Mouse (Mus musculus): ENCODE measurements at regions not wholly inside any gene's neighbourhood (a gene's known extent, or its start where the extent isn't known, plus 50 kb on each side); places are given as distances from the start of the nearest gene placed in this dataset.

DNA sequence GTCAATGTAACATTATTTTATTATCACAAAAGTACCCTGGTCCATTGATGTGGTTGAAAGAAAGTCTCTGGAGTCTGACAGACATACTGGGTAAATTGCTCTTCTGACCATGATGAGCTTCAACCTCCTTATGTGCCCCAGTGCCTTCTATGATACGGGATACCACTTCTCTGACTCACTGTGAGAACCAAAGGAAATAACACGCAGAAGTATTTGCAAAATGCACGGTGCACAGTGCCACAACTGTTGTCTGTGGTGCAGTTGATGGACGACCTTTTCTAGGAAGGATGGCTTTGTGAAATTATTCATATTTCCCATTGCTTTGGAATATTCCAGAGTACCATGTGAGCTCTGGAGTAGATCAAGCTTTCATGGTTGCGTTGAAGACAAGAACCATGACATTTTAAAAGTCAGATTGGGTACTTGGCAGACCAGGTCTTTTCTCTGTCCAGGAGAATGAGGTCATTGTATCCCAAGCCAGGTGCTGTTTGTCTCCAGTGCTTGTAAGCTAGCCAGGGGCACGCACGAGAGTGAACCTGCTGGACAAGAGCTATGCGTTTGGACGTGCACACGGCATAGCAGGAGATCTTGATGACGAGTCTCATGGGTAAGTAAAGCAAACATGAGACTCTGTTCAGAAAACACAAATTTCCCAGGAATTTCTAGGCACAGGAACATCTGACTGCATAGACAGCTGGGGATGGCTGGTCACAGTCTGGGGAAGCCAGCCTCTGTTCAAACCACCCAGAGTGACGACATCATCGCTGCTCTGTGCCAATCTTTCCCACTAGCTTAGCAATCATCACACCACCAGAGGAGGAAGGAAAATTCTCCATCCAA, 74.0 kb upstream of the 1700024P04Rik start:
- in situ Hi-C loops (cut with MboI, MseI) = loop anchor here (5.0 kb wide), 1 partner anchor 101 kb away; no protein-coding TSS in a partner anchor

- in situ Hi-C loops (cut with MboI, MseI) = loop anchor here (5.0 kb wide), 1 partner anchor 100 kb away; no protein-coding TSS in a partner anchor
Measured at GRCm38 (mm10) chr13:99057696-99058095, 73.3 kb upstream of the 1700024P04Rik start.

GRCm38 (mm10) chr13:99057293-99057588, 72.9 kb upstream of the 1700024P04Rik start:
- in situ Hi-C loops (cut with MboI, MseI) = loop anchor here (5.0 kb wide), 1 partner anchor 100 kb away; no protein-coding TSS in a partner anchor

DNA sequence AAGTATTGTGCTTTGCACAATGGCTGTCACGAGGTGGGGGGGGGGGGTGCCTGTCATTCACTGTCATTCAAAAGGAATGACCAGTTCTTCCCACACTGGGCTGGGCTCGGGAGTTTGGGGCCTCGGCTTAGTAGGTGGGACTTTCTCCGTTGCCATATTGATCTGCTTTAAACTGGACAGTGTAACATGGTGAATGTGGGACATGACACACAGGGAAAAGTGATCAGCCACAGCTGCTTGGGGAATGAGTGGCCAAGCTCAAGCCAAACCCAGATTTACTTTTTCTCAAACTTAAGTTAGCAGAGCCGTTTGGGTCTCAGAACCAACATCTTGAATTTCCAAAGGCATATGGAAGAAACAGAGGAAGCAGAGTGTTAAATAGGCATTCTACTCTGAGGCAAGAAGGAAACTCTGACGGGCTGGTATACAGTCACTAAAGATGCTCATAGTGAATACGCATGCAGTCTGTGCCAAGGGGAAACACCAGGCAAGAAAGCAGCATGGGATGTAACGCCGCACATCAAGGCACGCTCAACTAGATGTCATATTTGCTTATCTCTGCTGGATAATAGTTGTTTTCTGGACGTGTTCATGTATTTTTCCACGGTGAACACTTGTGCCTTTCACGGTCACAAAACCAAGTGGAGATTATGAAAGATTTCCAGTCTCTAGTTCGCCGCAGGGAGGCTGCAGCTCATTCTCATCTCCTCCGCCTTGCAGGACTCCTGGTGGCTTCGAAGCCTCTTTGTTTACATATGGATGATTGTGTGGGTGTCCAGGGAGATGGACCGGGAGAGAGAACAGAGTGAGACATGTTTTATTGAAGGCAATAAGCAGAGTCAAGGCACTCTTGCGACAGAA, 72.3 kb upstream of the 1700024P04Rik start:
- in situ Hi-C loops (cut with MboI, MseI) = loop anchor here (5.0 kb wide), 1 partner anchor 99 kb away; no protein-coding TSS in a partner anchor

- in situ Hi-C loops (cut with MboI, MseI) = loop anchor here (5.0 kb wide), 1 partner anchor 98 kb away; no protein-coding TSS in a partner anchor
Measured at GRCm38 (mm10) chr13:99055609-99056321, 71.4 kb upstream of the 1700024P04Rik start.

DNA sequence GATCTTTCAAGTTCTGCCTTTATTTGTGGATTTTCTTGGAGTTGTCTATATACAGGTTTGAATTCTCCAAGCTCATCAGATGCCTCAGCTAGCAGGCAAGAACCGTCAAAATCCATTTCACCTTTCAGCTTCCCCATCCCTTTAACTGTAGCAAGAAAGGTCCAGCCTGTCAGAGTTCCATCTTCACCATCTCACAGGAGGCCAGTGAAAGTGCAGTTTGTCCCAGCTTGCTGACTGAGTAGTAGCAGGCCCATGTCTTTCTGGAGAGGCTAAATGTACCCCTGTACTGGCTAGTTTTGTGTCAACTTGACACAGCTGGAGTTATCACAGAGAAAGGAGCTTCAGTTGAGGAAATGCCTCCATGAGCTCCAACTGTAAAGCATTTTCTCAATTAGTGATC, 67.7 kb upstream of the 1700024P04Rik start:
- in situ Hi-C loops (cut with MboI, MseI) = no loop called here

GRCm38 (mm10) chr13:99049699-99050098, 65.3 kb upstream of the 1700024P04Rik start:
- in situ Hi-C loops (cut with MboI, MseI) = no loop called here

GRCm38 (mm10) chr13:99048651-99049100, 64.3 kb upstream of the 1700024P04Rik start:
- in situ Hi-C loops (cut with MboI, MseI) = no loop called here

DNA sequence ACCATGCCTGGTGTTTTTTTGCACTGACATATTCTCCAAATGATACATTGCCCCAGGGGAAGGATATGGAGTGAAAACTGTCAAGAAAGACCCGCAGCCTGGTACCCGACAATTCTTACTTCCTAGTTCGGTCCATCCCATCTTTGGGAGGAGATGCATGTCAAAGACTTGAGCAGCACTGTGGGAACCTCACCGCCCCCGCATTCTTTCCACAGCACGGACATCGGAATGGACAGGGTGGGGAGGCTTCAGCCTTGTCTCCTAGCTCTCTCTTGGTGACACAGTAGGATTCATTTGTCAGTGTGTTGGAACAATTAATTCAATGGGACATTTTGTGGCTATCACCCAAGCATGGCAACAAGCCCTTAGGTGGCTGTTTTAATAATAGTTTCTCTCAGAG, 62.9 kb upstream of the 1700024P04Rik start:
- in situ Hi-C loops (cut with MboI, MseI) = no loop called here

GRCm38 (mm10) chr13:99046737-99047136, 62.4 kb upstream of the 1700024P04Rik start:
- in situ Hi-C loops (cut with MboI, MseI) = no loop called here

- in situ Hi-C loops (cut with MboI, MseI) = no loop called here
Measured at GRCm38 (mm10) chr13:99042086-99042485, 57.7 kb upstream of the 1700024P04Rik start.

GRCm38 (mm10) chr13:99041256-99041655, 56.9 kb upstream of the 1700024P04Rik start:
- in situ Hi-C loops (cut with MboI, MseI) = no loop called here

- in situ Hi-C loops (cut with MboI, MseI) = no loop called here
Measured at GRCm38 (mm10) chr13:99040846-99041245, 56.5 kb upstream of the 1700024P04Rik start.

- in situ Hi-C loops (cut with MboI, MseI) = no loop called here
Measured at GRCm38 (mm10) chr13:99040171-99040570, 55.8 kb upstream of the 1700024P04Rik start.

GRCm38 (mm10) chr13:99039063-99039385, 54.7 kb upstream of the 1700024P04Rik start:
- in situ Hi-C loops (cut with MboI, MseI) = no loop called here

- in situ Hi-C loops (cut with MboI, MseI) = no loop called here
Measured at GRCm38 (mm10) chr13:99038198-99039062, 54.1 kb upstream of the 1700024P04Rik start.

- in situ Hi-C loops (cut with MboI, MseI) = no loop called here
Measured at GRCm38 (mm10) chr13:99037131-99037530, 52.8 kb upstream of the 1700024P04Rik start.
